Mouse (Mus musculus) E14TG2a.4 (cell line): ENCODE data around the gene Nr2e3.

Source experiments
- H3K27me3 ChIP-seq: 2 replicates; pipeline ENCODE4 v1.6.1; 2014; ENCODE audit warnings: low read length, control low read depth; ENCODE audit not compliant: insufficient read depth
- H3K36me3 ChIP-seq: 2 replicates; pipeline ENCODE4 v1.6.1; 2014; ENCODE audit warnings: low read length, control low read depth; ENCODE audit not compliant: insufficient read depth
- H3K4me1 ChIP-seq: replicated peaks from 2 replicates; pipeline ENCODE4 v1.6.1; 2014; ENCODE audit warnings: low read depth, low read length, control low read depth
- H3K4me3 ChIP-seq: replicated peaks from 2 replicates; pipeline ENCODE4 v1.5.1; 2014; ENCODE audit warnings: mild to moderate bottlenecking, low read length
- H3K9me3 ChIP-seq: 2 replicates; pipeline ENCODE4 v1.6.1; 2014; ENCODE audit warnings: low read length, control low read depth
- CTCF ChIP-seq: conservative IDR thresholded peaks from 2 replicates; pipeline ENCODE4 v1.5.1; 2014; ENCODE audit warnings: low read length
- NANOG ChIP-seq: IDR thresholded peaks from 2 replicates; pipeline ENCODE4 v1.6.1; 2014; ENCODE audit warnings: borderline replicate concordance, low read length, mixed read lengths
- POU5F1 ChIP-seq: IDR thresholded peaks from 2 replicates; pipeline ENCODE4 v1.6.1; 2014; ENCODE audit warnings: low read length, borderline replicate concordance

Gene Nr2e3

DNA sequence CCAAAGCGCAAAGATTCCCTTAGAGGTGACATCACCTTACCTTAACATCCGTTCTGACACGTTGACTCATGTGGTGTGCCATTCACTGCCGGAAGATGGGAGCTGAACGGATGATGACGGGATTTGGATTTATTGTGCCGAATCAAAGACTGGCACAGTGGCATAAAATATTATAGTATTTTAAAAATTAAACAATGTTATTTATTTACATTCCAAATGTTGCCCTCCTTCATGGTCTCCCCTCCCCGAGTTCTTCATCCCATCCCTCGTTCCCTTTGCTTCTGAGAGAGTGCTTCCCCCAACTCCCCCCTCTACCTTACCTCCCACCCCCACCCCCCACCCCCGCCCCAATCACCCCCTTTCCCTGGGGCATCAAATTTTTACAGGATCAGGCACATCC lies at the start of gene Nr2e3:
Gene Nr2e3 (minus strand): TSS at position 101 of the 400 bp plus-strand sequence.
- TF ChIP-seq NANOG: no peak
- peak within 1 kb of the TSS; percentile 37 for H3K4me3 ChIP-seq
- H3K9me3 ChIP-seq: no peaks in the 10 kb centered on the region
- H3K4me1 ChIP-seq: peaks cover 77% of the 10 kb centered on the region
- H3K27me3 ChIP-seq: no peaks in the 10 kb centered on the region
- H3K36me3 ChIP-seq: no peaks in the 10 kb centered on the region

DNA sequence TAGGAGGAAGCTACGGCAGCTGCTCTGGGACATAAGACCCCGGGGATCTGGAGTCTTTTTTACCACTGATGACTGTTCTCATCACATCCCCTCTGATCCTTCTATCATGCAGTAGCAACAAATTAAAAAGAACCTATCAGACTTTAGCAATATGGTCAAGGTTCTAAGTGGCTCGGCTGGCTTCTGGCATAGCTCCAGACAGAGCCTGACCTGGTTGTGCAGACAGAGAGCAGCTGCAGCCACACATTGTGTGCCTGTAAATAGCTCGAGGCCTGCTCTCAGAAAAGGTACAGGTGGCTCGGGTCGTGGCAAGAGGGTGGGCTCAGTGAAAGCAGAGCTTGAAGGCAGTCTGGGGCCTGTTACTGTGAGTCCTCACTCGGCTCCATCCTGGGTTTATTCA lies 48.5 kb upstream of the Nr2e3 start:
- H3K4me1 ChIP-seq: no peaks in the 10 kb centered on the region
- H3K4me3 ChIP-seq: no peak overlapping the region
- H3K27me3 ChIP-seq: no peaks in the 10 kb centered on the region
- TF ChIP-seq POU5F1: no peak
- no peak for TF ChIP-seq NANOG
- TF ChIP-seq CTCF: no peak
- H3K9me3 ChIP-seq: 0 out of 2 replicates have a peak, but pooled peaks cover 3% of the 10 kb centered on the region
- no peaks in the 10 kb centered on the region for H3K36me3 ChIP-seq

DNA sequence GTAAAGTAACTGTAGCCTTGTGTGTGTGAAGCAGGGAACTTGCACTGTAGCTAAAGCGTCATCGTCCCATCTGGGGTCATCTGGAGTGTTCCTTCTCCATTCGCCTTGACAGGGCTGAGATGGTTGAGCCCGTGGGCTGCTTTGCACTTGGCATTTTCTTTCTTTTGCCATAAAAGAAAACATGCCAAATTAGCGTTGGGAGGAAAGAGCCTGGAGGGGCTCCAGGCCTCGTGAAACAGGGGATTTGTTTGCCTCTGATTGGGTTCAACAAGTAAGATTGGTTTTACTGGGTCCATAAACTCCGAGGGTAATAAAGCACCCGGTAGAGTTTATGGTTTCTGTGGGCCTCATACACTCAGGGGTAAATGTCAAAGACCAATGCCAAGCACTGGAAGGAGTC lies 41.9 kb upstream of the Nr2e3 start:
- Histone ChIP-seq H3K36me3 (no peaks in the 10 kb centered on the region), H3K4me3 (no peak overlapping the region), H3K27me3 (no peaks in the 10 kb centered on the region), H3K9me3 (0 out of 2 replicates have a peak, but pooled peaks cover 3% of the 10 kb centered on the region), H3K4me1 (no peaks in the 10 kb centered on the region)
- no peak for TF ChIP-seq NANOG
- TF ChIP-seq CTCF: no peak
- no peak for TF ChIP-seq POU5F1

DNA sequence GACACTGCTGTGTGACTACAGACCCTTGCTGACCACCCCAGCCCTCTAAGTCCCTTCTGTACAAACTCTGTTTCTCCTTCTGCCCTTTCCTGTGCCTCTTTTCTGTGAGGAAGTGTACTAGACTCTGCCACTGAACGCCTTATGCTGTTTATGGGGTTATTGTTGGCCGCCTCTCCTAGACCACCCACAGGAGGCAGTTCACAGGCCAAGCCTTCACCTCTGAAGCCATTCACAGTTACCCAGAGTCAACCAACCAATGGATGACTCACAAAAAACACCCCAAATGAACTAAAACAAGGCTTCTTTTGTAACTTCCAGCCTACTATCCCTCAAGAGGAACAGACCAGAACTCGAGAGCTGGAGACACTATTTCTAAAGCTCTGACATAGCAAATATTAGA lies 41.0 kb upstream of the Nr2e3 start:
- no peaks in the 10 kb centered on the region for H3K4me1 ChIP-seq
- TF ChIP-seq NANOG (no peak), POU5F1 (no peak), CTCF (no peak)
- 0 out of 2 replicates have a peak, but pooled peaks cover 3% of the 10 kb centered on the region for H3K9me3 ChIP-seq
- no peaks in the 10 kb centered on the region for H3K36me3 ChIP-seq
- H3K4me3 ChIP-seq: no peak overlapping the region
- no peaks in the 10 kb centered on the region; the same call in 1 of the 2 replicates for H3K27me3 ChIP-seq

DNA sequence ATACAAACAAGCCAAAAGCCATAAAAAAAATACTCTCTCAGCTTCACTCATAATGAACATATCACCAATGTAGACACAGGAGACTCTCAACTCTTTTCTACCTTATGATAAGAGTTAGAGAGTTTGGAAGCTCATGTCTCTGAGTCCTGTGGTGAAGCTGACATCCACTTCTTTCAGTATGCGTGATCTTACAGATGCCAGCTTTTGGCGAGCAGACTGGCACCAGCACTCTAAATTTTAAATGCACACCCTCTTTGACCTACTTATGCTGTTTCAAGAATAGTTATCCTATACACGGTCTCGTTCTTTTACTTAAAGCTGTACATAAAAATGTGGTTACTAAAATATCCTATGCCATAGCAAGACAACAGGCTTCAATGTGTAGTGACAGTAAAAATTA lies 37.3 kb upstream of the Nr2e3 start:
- no peaks in the 10 kb centered on the region; the same call in 1 of the 2 replicates for H3K27me3 ChIP-seq
- H3K9me3 ChIP-seq: no peaks in the 10 kb centered on the region
- H3K4me1 ChIP-seq: no peaks in the 10 kb centered on the region
- H3K4me3 ChIP-seq: no peak overlapping the region
- no peak for TF ChIP-seq CTCF
- TF ChIP-seq NANOG: no peak
- TF ChIP-seq POU5F1: no peak
- H3K36me3 ChIP-seq: no peaks in the 10 kb centered on the region

DNA sequence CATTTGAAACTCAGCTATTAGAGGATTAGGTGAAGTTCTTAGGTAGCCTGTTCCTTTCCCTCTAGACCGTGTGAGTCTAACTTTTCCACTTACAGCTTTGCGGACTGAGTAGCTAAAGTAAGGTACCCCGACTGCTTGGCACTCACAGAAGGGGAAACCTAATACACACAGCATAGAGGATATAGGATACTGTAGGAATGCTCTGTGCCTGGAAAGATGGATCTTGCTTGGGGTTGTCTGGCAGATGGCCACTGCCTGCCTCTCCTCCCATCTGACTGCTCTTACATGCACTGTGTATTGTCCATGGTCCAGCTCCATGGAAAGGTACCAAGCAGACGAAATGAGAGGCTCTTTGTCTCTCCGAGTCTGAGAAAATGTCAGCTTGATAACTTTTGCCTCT lies 30.9 kb upstream of the Nr2e3 start:
- H3K4me3 ChIP-seq: no peak overlapping the region
- H3K9me3 ChIP-seq: no peaks in the 10 kb centered on the region
- no peaks in the 10 kb centered on the region; the same call in 1 of the 2 replicates for H3K27me3 ChIP-seq
- H3K4me1 ChIP-seq: no peaks in the 10 kb centered on the region
- H3K36me3 ChIP-seq: no peaks in the 10 kb centered on the region
- no peak for TF ChIP-seq POU5F1
- TF ChIP-seq CTCF: no peak
- TF ChIP-seq NANOG: no peak

DNA sequence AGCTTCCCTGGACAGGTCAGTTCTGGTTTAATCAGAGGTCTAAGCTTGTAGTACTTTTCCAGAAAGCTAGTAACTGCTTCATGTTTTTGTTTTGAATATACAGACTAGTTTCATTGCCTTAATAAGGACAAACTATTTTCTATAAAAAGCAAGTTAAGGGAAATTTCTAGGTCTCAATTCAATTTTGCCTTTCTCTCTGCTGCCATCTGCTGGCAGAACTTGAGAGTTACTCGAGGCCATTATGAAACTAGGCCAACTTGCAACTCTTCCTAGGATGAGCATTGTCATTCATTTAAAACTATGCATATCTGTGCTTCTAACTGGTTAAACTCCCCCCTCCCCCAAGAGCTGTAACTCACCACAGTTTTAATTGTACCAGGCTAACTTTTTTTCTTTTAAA lies 29.4 kb upstream of the Nr2e3 start:
- Histone ChIP-seq H3K4me3 (no peak overlapping the region), H3K27me3 (no peaks in the 10 kb centered on the region; the same call in 1 of the 2 replicates), H3K9me3 (no peaks in the 10 kb centered on the region), H3K36me3 (no peaks in the 10 kb centered on the region), H3K4me1 (no peaks in the 10 kb centered on the region)
- TF ChIP-seq NANOG: no peak
- TF ChIP-seq CTCF: peak; percentile 83

DNA sequence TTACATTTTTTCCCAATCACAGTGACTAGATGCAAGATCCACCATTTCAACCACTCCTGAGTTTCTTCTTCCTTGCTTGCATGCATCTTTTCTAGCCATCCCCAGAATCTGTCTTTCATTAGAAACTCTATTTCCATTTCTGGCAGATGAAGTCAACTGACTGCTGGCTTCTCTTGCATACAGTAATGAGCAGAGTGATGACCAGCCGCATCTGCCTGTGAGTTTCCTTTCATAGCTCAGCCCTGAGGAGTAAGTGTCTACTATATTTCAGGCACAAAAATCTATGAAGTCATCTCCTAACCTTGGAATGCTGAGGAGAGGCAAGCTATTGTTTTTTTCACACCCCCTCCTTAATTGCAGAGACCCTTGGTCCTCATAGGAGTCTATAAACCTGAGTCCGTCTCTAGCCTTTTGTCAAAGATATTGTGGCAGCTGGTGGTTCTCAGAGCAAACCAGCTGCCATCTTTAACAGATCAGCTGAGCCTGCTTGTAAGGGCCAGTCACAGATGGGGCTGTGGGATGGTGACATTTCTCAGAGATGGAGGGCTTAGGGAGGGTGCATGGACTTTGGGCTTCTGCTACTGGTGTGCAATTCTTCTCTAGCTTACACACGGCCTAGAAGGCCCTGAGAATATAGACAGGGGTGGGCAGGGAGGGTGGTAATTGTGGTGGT lies 25.6 kb upstream of the Nr2e3 start:
- Histone ChIP-seq H3K36me3 (no peaks in the 10 kb centered on the region), H3K4me1 (peaks cover 8% of the 10 kb centered on the region; the same call in 1 of the 2 replicates), H3K9me3 (no peaks in the 10 kb centered on the region), H3K27me3 (no peaks in the 10 kb centered on the region), H3K4me3 (no peak overlapping the region)
- TF ChIP-seq NANOG (no peak), CTCF (no peak), POU5F1 (no peak)

DNA sequence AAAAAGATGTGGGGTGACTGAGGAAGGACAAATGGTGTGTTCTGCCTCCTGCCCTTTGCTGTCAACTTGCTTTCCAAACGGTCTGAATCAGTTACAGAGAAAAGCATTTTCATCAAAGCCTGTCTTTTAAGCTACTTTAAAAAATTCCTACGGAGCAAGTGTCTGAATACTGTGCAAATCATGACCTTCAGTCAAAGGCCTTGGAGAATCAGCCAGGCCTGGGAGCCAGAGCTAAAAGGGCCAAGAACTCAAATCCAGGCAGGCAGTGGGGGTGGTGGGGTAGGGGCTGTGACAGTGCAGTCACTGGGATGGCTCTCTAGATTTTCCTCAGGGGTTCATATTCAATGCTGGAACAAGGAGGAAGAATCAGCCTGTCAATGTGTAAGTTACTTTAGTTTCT lies 20.7 kb upstream of the Nr2e3 start:
- no peak overlapping the region for H3K4me3 ChIP-seq
- H3K27me3 ChIP-seq: no peaks in the 10 kb centered on the region
- no peaks in the 10 kb centered on the region for H3K9me3 ChIP-seq
- H3K36me3 ChIP-seq: no peaks in the 10 kb centered on the region
- peaks cover 8% of the 10 kb centered on the region; the same call in 1 of the 2 replicates for H3K4me1 ChIP-seq
- TF ChIP-seq CTCF (no peak), POU5F1 (no peak)
